Mouse (Mus musculus): Measurements from ENCODE around the gene Taar7b. TPM values are rescaled to one million over a fixed set of nuclear protein-coding genes. Genes with fewer than 3 reads are reported as not detected.

Gene Taar7b
- polyA plus RNA-seq (2015; fragmentation: Illumina TruSeq; extraction: RNeasy Lipid Tissue Mini Kit (QIAGEN cat#74804); ENCODE audit: low read depth, low replicate concordance), result not detected

DNA sequence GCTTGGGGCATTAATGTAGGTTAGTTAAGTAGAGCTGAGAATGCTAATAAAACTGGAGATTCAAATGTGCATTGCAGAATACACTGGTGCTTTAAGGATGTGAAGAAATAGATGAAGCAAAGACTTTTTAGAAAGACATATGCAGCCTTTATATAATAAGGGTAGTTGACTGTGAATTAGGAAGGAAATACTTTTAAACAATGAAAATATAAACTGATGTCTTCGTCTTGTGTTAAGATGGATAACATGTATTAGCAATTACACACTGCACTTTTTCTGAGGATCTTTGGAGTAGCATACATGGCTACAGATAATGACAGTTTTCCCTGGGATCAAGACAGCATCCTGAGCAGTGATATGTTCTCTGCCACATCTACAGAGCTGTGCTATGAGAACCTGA lies at the start of gene Taar7b:
Gene Taar7b, plus strand, starts transcription at position 301 of the 400 bp plus-strand sequence.

DNA sequence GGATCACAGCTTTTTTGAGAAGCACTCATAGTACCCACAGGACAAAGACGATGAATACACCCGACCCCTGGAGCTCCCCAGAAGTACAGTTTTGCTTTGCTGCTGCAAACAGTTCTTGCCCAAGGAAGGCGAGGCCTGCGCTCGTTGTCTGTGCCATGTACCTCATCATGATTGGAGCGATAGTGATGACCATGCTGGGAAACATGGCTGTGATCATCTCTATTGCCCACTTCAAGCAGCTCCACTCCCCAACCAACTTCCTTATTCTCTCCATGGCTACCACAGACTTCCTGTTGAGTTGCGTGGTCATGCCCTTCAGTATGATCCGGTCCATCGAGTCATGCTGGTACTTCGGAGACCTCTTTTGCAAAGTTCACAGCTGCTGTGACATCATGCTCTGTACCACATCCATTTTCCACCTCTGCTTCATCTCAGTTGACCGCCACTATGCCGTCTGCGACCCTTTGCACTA lies 39.3 kb upstream of the Taar7b start, which contains the start of gene Taar4:
Gene Taar4, plus strand, starts transcription at position 51 of the 472 bp plus-strand sequence.

GRCm38 (mm10) chr10:23970656-23971165 lies 29.0 kb upstream of the Taar7b start, which contains the start of gene Taar5:
TSS of gene Taar5 (plus strand) at chr10:23970706.

GRCm38 (mm10) chr10:23985546-23985945 lies 14.2 kb upstream of the Taar7b start, which contains the start of gene Taar6:
TSS of gene Taar6 (minus strand) at chr10:23985646.

DNA sequence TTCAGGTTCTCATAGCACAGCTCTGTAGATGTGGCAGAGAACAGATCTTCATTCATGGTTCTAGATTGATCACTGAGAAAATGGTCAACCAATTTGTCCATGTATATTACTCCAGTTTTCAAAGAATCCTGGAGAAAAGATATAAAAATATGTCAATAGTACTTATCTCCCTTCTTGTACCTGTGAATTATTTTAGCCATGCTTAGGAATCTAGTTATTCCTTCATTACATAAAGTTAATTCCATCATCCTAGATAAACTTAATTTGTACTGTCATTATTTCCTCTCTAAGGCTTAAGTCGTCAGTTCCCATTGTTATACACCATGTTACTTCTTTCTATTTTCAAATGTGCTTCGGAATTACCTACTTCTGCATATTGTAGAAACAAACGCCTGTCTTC lies 6.4 kb upstream of the Taar7b start, which contains the start of gene Taar7a:
Gene Taar7a, minus strand, starts transcription at position 101 of the 400 bp plus-strand sequence.

GRCm38 (mm10) chr10:24026922-24027321 lies 27.2 kb downstream of the Taar7b start, which contains the start of gene Taar7d:
TSS of gene Taar7d (plus strand) at chr10:24027222.

DNA sequence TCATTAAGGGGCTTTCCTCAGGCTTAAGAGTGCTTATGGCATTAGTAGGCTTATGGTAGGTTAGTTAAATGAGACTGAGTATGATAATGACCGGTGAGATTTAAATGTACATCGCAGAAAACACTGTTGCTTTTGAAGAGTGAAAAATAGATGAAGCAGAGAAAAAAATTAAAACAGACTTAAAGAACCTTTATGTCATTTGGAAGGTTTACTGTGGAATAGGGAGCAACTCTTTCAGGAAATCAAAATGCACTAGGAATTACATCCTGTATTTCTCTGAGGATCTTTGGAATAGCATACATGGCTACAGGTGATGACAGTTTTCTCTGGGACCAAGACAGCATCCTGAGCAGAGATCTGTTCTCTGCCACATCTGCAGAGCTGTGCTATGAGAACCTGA lies 37.6 kb downstream of the Taar7b start, which contains the start of gene Taar7e:
Gene Taar7e, plus strand, starts transcription at position 301 of the 400 bp plus-strand sequence.

DNA sequence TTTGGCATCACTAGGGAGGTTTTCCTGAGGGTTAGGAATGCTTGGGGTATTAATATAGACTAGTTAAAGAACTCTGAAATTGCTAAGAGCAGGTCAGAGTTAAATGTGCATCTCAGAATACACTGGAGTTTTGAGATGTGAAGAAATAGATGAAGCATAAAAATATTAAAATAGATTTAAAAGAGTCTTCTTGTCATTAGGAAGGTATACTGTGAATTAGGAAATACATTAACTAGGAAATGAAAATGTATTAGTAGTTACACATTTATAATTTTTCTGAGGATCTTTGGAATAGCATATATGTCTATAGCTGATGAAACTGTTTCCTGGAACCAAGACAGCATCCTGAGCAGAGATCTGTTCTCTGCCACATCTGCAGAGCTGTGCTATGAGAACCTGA lies 49.5 kb downstream of the Taar7b start, which contains the start of gene Taar7f:
Gene Taar7f, plus strand, starts transcription at position 301 of the 400 bp plus-strand sequence.

Other genes starting within 250 kb of the Taar7b start
- 1,204 TPM for gene Rps12, start 212.7 kb upstream of the Taar7b start, polyA plus RNA-seq (2015; fragmentation: Illumina TruSeq; extraction: RNeasy Lipid Tissue Mini Kit (QIAGEN cat#74804); ENCODE audit: low read depth, low replicate concordance)
- 18.0 TPM for gene Slc18b1, start 203.0 kb upstream of the Taar7b start, polyA plus RNA-seq (2015; fragmentation: Illumina TruSeq; extraction: RNeasy Lipid Tissue Mini Kit (QIAGEN cat#74804); ENCODE audit: low read depth, low replicate concordance)
- gene Vnn3, start 148.5 kb upstream of the Taar7b start, polyA plus RNA-seq (2015; fragmentation: Illumina TruSeq; extraction: RNeasy Lipid Tissue Mini Kit (QIAGEN cat#74804); ENCODE audit: low read depth, low replicate concordance), result not detected
- 0.24 TPM for gene Vnn1, start 105.3 kb upstream of the Taar7b start, polyA plus RNA-seq (2015; fragmentation: Illumina TruSeq; extraction: RNeasy Lipid Tissue Mini Kit (QIAGEN cat#74804); ENCODE audit: low read depth, low replicate concordance)
- gene Taar1, start 79.6 kb upstream of the Taar7b start, polyA plus RNA-seq (2015; fragmentation: Illumina TruSeq; extraction: RNeasy Lipid Tissue Mini Kit (QIAGEN cat#74804); ENCODE audit: low read depth, low replicate concordance), result not detected
- gene Taar2, start 61.4 kb upstream of the Taar7b start, polyA plus RNA-seq (2015; fragmentation: Illumina TruSeq; extraction: RNeasy Lipid Tissue Mini Kit (QIAGEN cat#74804); ENCODE audit: low read depth, low replicate concordance), result not detected
- not detected for gene Taar3, start 50.4 kb upstream of the Taar7b start, polyA plus RNA-seq (2015; fragmentation: Illumina TruSeq; extraction: RNeasy Lipid Tissue Mini Kit (QIAGEN cat#74804); ENCODE audit: low read depth, low replicate concordance)
- not detected for gene Taar4, start 39.4 kb upstream of the Taar7b start, polyA plus RNA-seq (2015; fragmentation: Illumina TruSeq; extraction: RNeasy Lipid Tissue Mini Kit (QIAGEN cat#74804); ENCODE audit: low read depth, low replicate concordance)
- gene Taar5, start 29.2 kb upstream of the Taar7b start, polyA plus RNA-seq (2015; fragmentation: Illumina TruSeq; extraction: RNeasy Lipid Tissue Mini Kit (QIAGEN cat#74804); ENCODE audit: low read depth, low replicate concordance), result not detected
- gene Taar6, start 14.3 kb upstream of the Taar7b start, polyA plus RNA-seq (2015; fragmentation: Illumina TruSeq; extraction: RNeasy Lipid Tissue Mini Kit (QIAGEN cat#74804); ENCODE audit: low read depth, low replicate concordance), result not detected
- gene Taar7a, start 6.5 kb upstream of the Taar7b start, polyA plus RNA-seq (2015; fragmentation: Illumina TruSeq; extraction: RNeasy Lipid Tissue Mini Kit (QIAGEN cat#74804); ENCODE audit: low read depth, low replicate concordance), result not detected
- gene Taar7d, start 27.3 kb downstream of the Taar7b start, polyA plus RNA-seq (2015; fragmentation: Illumina TruSeq; extraction: RNeasy Lipid Tissue Mini Kit (QIAGEN cat#74804); ENCODE audit: low read depth, low replicate concordance), result not detected
- gene Taar7e, start 37.7 kb downstream of the Taar7b start, polyA plus RNA-seq (2015; fragmentation: Illumina TruSeq; extraction: RNeasy Lipid Tissue Mini Kit (QIAGEN cat#74804); ENCODE audit: low read depth, low replicate concordance), result not detected
- gene Taar7f, start 49.6 kb downstream of the Taar7b start, polyA plus RNA-seq (2015; fragmentation: Illumina TruSeq; extraction: RNeasy Lipid Tissue Mini Kit (QIAGEN cat#74804); ENCODE audit: low read depth, low replicate concordance), result not detected
- gene Taar8a, start 76.6 kb downstream of the Taar7b start, polyA plus RNA-seq (2015; fragmentation: Illumina TruSeq; extraction: RNeasy Lipid Tissue Mini Kit (QIAGEN cat#74804); ENCODE audit: low read depth, low replicate concordance), result not detected
- gene Taar8b, start 92.4 kb downstream of the Taar7b start, polyA plus RNA-seq (2015; fragmentation: Illumina TruSeq; extraction: RNeasy Lipid Tissue Mini Kit (QIAGEN cat#74804); ENCODE audit: low read depth, low replicate concordance), result not detected
- gene Taar8c, start 102.0 kb downstream of the Taar7b start, polyA plus RNA-seq (2015; fragmentation: Illumina TruSeq; extraction: RNeasy Lipid Tissue Mini Kit (QIAGEN cat#74804); ENCODE audit: low read depth, low replicate concordance), result not detected
- gene Taar9, start 109.6 kb downstream of the Taar7b start, polyA plus RNA-seq (2015; fragmentation: Illumina TruSeq; extraction: RNeasy Lipid Tissue Mini Kit (QIAGEN cat#74804); ENCODE audit: low read depth, low replicate concordance), result not detected
- 163 TPM for gene Stx7, start 149.4 kb downstream of the Taar7b start, polyA plus RNA-seq (2015; fragmentation: Illumina TruSeq; extraction: RNeasy Lipid Tissue Mini Kit (QIAGEN cat#74804); ENCODE audit: low read depth, low replicate concordance)
- 5.5 TPM for gene Moxd1, start 223.6 kb downstream of the Taar7b start, polyA plus RNA-seq (2015; fragmentation: Illumina TruSeq; extraction: RNeasy Lipid Tissue Mini Kit (QIAGEN cat#74804); ENCODE audit: low read depth, low replicate concordance)

All from brain, adult 10 weeks (tissue).